Mouse (Mus musculus): ENCODE results near the gene Mup22.
"Not testable (repeated sequence)": the region's sequence is repeated elsewhere in the genome, so short reads cannot be mapped to it uniquely, and the experiment has no call there.

The Mup22 gene

GRCm38 (mm10) chr4:60821363-60821762, at the start of gene Mup22:
TSS of gene Mup22 (minus strand) at chr4:60821463.
- not testable (repeated sequence) for DNase-seq (ENCODE audit: low spot score)

GRCm38 (mm10) chr4:60840889-60841288, 19.6 kb upstream of the Mup22 start:
- DNase-seq (ENCODE audit: low spot score), result not testable (repeated sequence)
